Mouse (Mus musculus) embryonic facial prominence, embryonic 15.5 days (tissue): ENCODE results near the gene Sowahd. TPM values are rescaled to one million over a fixed set of nuclear protein-coding genes. Genes with fewer than 3 reads are reported as not detected.
A peak's percentile ranks its signal among the peaks of the same experiment; 100 is the strongest.
"Not testable (repeated sequence)": the region's sequence is repeated elsewhere in the genome, so short reads cannot be mapped to it uniquely, and the experiment has no call there.

Source experiments
- ATAC-seq: fragments of 200-750 bp; cut with Nextera tagmentation; 2 replicates; pipeline ENCODE4 v1.8.0; 2017; ENCODE audit warnings: low read depth, moderate TSS enrichment; ENCODE audit not compliant: insufficient number of reproducible peaks, low FRiP score, low TSS enrichment
- H3K27ac ChIP-seq: fragments of 300-500 bp; sonication (generic); replicated peaks from 2 replicates; pipeline ENCODE4 v1.5.1; 2015; ENCODE audit warnings: mild to moderate bottlenecking, inconsistent platforms
- H3K27me3 ChIP-seq: fragments of 300-500 bp; sonication (generic); 2 replicates; pipeline ENCODE4 v1.6.1; 2015; ENCODE audit warnings: inconsistent platforms
- H3K36me3 ChIP-seq: fragments of 300-500 bp; sonication (generic); 2 replicates; pipeline ENCODE4 v1.6.1; 2015; ENCODE audit warnings: mild to moderate bottlenecking, inconsistent platforms
- H3K4me1 ChIP-seq: fragments of 300-500 bp; sonication (generic); 2 replicates; pipeline ENCODE4 v1.6.1; 2015; ENCODE audit warnings: inconsistent platforms
- H3K4me2 ChIP-seq: fragments of 300-500 bp; sonication (generic); replicated peaks from 2 replicates; pipeline ENCODE4 v1.6.1; 2015; ENCODE audit warnings: mild to moderate bottlenecking, inconsistent platforms
- H3K4me3 ChIP-seq: fragments of 300-500 bp; sonication (generic); replicated peaks from 2 replicates; pipeline ENCODE4 v1.5.1; 2015; ENCODE audit warnings: mild to moderate bottlenecking, inconsistent platforms
- H3K9ac ChIP-seq: fragments of 300-500 bp; sonication (generic); 2 replicates; pipeline ENCODE4 v1.6.1; 2015; ENCODE audit warnings: inconsistent platforms
- H3K9me3 ChIP-seq: fragments of 300-500 bp; sonication (generic); replicated peaks from 2 replicates; pipeline ENCODE4 v1.6.1; 2016; ENCODE audit warnings: inconsistent platforms
- WGBS: fragments of 180-500 bp; shearing (Covaris S2); methylation state at CpG from one replicate; pipeline ENCODE4 v1.1.7; 2015; 5-methylcytosine and 5-hydroxymethylcytosine counted together
- polyA plus RNA-seq: library from polyadenylated mRNA; unstranded; fragments of >200 nt; fragmentation: Nextera tagmentation; extraction: Ambion mirVana; gene quantifications from 2 replicates; pipeline ENCODE4 v1.2.1, GENCODE M21; 2015

The Sowahd gene
- polyA plus RNA-seq, 1 experiment from 2014 or later: not detected

GRCm38 (mm10) chrX:37068766-37069165, 20.1 kb downstream of the Sowahd start:
- no peaks in the 10 kb centered on the region for H3K36me3 ChIP-seq
- no peak for ATAC-seq
- WGBS: 78% methylated on average over 5 of the region's 5 CpGs
- H3K4me3 ChIP-seq: no peak overlapping the region
- no peak overlapping the region for H3K9ac ChIP-seq
- H3K4me2 ChIP-seq: no peak overlapping the region
- no peaks in the 10 kb centered on the region for H3K9me3 ChIP-seq
- H3K27ac ChIP-seq: no peak overlapping the region
- H3K4me1 ChIP-seq: no peaks in the 10 kb centered on the region
- H3K27me3 ChIP-seq: no peaks in the 10 kb centered on the region

- no peak overlapping the region for H3K27ac ChIP-seq
- WGBS: 33% methylated on average over 9 of the region's 9 CpGs
- no peaks in the 10 kb centered on the region for H3K9me3 ChIP-seq
- no peak for ATAC-seq
- no peaks in the 10 kb centered on the region for H3K27me3 ChIP-seq
- no peak overlapping the region for H3K4me2 ChIP-seq
- H3K4me1 ChIP-seq: no peaks in the 10 kb centered on the region
- no peak overlapping the region for H3K4me3 ChIP-seq
- H3K36me3 ChIP-seq: no peaks in the 10 kb centered on the region
- no peak overlapping the region for H3K9ac ChIP-seq
Measured at GRCm38 (mm10) chrX:37074262-37074892, 25.7 kb downstream of the Sowahd start.

GRCm38 (mm10) chrX:37076651-37077050, 28.0 kb downstream of the Sowahd start:
- H3K36me3 ChIP-seq: 0 out of 2 replicates have a peak, but pooled peaks cover 4% of the 10 kb centered on the region
- H3K4me2 ChIP-seq: no peak overlapping the region
- WGBS: 74% methylated on average over 8 of the region's 8 CpGs
- H3K4me3 ChIP-seq: no peak overlapping the region
- H3K27me3 ChIP-seq: no peaks in the 10 kb centered on the region
- no peak for ATAC-seq
- no peak overlapping the region for H3K27ac ChIP-seq
- H3K4me1 ChIP-seq: no peaks in the 10 kb centered on the region
- H3K9me3 ChIP-seq: no peaks in the 10 kb centered on the region
- no peak overlapping the region for H3K9ac ChIP-seq

GRCm38 (mm10) chrX:37080345-37080744, 31.7 kb downstream of the Sowahd start:
- not testable (repeated sequence) for H3K9me3 ChIP-seq, H3K27me3 ChIP-seq, H3K4me3 ChIP-seq, H3K4me1 ChIP-seq, H3K4me2 ChIP-seq, ATAC-seq, H3K36me3 ChIP-seq, H3K27ac ChIP-seq, H3K9ac ChIP-seq
- WGBS: 64% methylated on average over 4 of the region's 4 CpGs

GRCm38 (mm10) chrX:37081194-37081593, 32.5 kb downstream of the Sowahd start:
- H3K9ac ChIP-seq: no peak overlapping the region
- H3K27me3 ChIP-seq: no peaks in the 10 kb centered on the region
- ATAC-seq: no peak
- H3K4me2 ChIP-seq: no peak overlapping the region
- no peaks in the 10 kb centered on the region for H3K4me1 ChIP-seq
- WGBS: 54% methylated on average over 6 of the region's 6 CpGs
- 0 out of 2 replicates have a peak, but pooled peaks cover 4% of the 10 kb centered on the region for H3K36me3 ChIP-seq
- no peak overlapping the region for H3K27ac ChIP-seq
- H3K4me3 ChIP-seq: no peak overlapping the region
- H3K9me3 ChIP-seq: no peaks in the 10 kb centered on the region

GRCm38 (mm10) chrX:37084318-37084926, 35.8 kb downstream of the Sowahd start:
- ATAC-seq: no peak

GRCm38 (mm10) chrX:37084927-37085660, 36.4 kb downstream of the Sowahd start, which contains the start of gene Rpl39:
Rpl39 (minus strand) TSS chrX:37085402.
- peak; percentile 94 for ATAC-seq
- Histone ChIP-seq H3K4me1 (no peaks in the 10 kb centered on the region), H3K9me3 (no peaks in the 10 kb centered on the region), H3K27me3 (no peaks in the 10 kb centered on the region), H3K4me3 (peak within 1 kb of the TSS; percentile 50), H3K4me2 (peak within 1 kb of the TSS; percentile 52), H3K36me3 (0 out of 2 replicates have a peak, but pooled peaks cover 4% of the 10 kb centered on the region), H3K27ac (peak within 1 kb of the TSS; percentile 91), H3K9ac (peak within 1 kb of the TSS; percentile 51)
- WGBS: 21% methylated on average over 38 of the region's 38 CpGs

More at GRCm38 (mm10) chrX:37084318-37084926, 35.8 kb downstream of the Sowahd start:
- Histone ChIP-seq H3K27ac (peak overlapping the region; percentile 91), H3K4me2 (peak overlapping the region; percentile 52), H3K27me3 (no peaks in the 10 kb centered on the region), H3K4me1 (no peaks in the 10 kb centered on the region), H3K9me3 (no peaks in the 10 kb centered on the region), H3K4me3 (peak overlapping the region; percentile 50), H3K9ac (peak overlapping the region; percentile 51), H3K36me3 (0 out of 2 replicates have a peak, but pooled peaks cover 4% of the 10 kb centered on the region)
- 20% methylated on average over 19 of the region's 19 CpGs for WGBS

- 0 out of 2 replicates have a peak, but pooled peaks cover 4% of the 10 kb centered on the region for H3K36me3 ChIP-seq
- H3K4me3 ChIP-seq: peak overlapping the region; percentile 50
- no peaks in the 10 kb centered on the region for H3K4me1 ChIP-seq
- WGBS: 18% methylated on average over 9 of the region's 9 CpGs
- peak overlapping the region; percentile 52 for H3K4me2 ChIP-seq
- H3K9me3 ChIP-seq: no peaks in the 10 kb centered on the region
- no peak overlapping the region for H3K9ac ChIP-seq
- peak overlapping the region; percentile 91 for H3K27ac ChIP-seq
- no peaks in the 10 kb centered on the region for H3K27me3 ChIP-seq
- ATAC-seq: peak; percentile 20; the same call in 1 of the 2 replicates
Measured at GRCm38 (mm10) chrX:37085665-37086064, 37.0 kb downstream of the Sowahd start.

GRCm38 (mm10) chrX:37088778-37089177, 40.1 kb downstream of the Sowahd start:
- 76% methylated on average over 1 of the region's 1 CpGs for WGBS
- H3K4me1 ChIP-seq: no peaks in the 10 kb centered on the region
- no peaks in the 10 kb centered on the region for H3K9me3 ChIP-seq
- no peaks in the 10 kb centered on the region for H3K27me3 ChIP-seq
- H3K4me2 ChIP-seq: no peak overlapping the region
- no peak overlapping the region for H3K27ac ChIP-seq
- no peak overlapping the region for H3K4me3 ChIP-seq
- no peaks in the 10 kb centered on the region for H3K36me3 ChIP-seq
- ATAC-seq: no peak
- H3K9ac ChIP-seq: no peak overlapping the region

GRCm38 (mm10) chrX:37091457-37091856, 42.8 kb downstream of the Sowahd start:
- H3K4me1 ChIP-seq: no peaks in the 10 kb centered on the region
- no peak for ATAC-seq
- H3K4me2 ChIP-seq: no peak overlapping the region
- H3K27ac ChIP-seq: no peak overlapping the region
- no peak overlapping the region for H3K4me3 ChIP-seq
- 85% methylated on average over 3 of the region's 3 CpGs for WGBS
- H3K36me3 ChIP-seq: no peaks in the 10 kb centered on the region
- no peaks in the 10 kb centered on the region for H3K27me3 ChIP-seq
- H3K9ac ChIP-seq: no peak overlapping the region
- no peaks in the 10 kb centered on the region for H3K9me3 ChIP-seq

GRCm38 (mm10) chrX:37095106-37095768, 46.6 kb downstream of the Sowahd start:
- ATAC-seq: no peak
- H3K36me3 ChIP-seq: no peaks in the 10 kb centered on the region
- H3K4me2 ChIP-seq: no peak overlapping the region
- H3K4me3 ChIP-seq: no peak overlapping the region
- H3K4me1 ChIP-seq: no peaks in the 10 kb centered on the region
- H3K9me3 ChIP-seq: no peaks in the 10 kb centered on the region
- H3K9ac ChIP-seq: no peak overlapping the region
- no peak overlapping the region for H3K27ac ChIP-seq
- WGBS: 89% methylated on average over 11 of the region's 11 CpGs
- H3K27me3 ChIP-seq: no peaks in the 10 kb centered on the region
